Mouse (Mus musculus) heart, adult 11 months (tissue): ENCODE results near the gene Zc3h12d.

ENCODE experiments used
- DNase-seq: peaks from one replicate; pipeline ENCODE4 v3.0.0; 2022

Zc3h12d gene

DNA sequence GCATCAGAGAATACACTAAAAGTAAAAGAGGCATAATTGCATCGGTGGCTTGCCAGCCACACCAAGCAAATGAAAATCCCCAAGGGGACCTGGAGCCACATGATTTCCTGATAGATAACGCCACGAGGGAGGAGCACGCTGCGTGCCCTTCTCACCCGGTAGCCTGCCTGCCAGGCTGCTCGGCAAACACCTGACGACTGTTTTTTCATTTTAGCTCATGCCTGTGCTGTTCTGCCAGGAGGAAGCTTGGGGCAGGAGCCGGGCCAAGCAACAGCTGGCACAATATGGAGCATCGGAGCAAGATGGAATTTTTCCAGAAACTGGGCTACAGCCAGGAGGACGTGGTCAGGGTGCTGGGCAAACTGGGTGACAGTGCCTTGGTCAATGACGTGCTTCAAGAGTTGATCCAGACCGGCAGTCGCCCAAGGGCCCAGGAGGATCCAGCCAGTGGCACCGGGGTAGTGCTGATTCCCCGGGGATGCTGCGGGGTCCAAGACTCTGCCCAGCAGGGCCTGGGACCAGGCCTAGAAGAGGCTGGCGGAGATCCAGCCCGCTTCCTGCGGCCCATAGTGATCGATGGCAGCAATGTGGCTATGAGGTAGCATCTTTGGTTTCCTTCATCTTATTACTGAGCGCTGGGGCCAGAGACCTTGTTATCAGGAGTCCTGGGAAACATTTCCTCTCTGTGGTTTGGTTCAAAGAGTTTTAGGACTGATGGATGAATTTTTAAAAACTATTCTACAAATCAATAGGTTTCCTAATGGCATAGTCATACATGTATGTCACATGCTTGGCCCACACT, 7.5 kb downstream of the Zc3h12d start:
- peak; percentile 95 for DNase-seq

GRCm38 (mm10) chr10:7840353-7840733, 8.1 kb downstream of the Zc3h12d start:
- no peak for DNase-seq

- peak; percentile 85 for DNase-seq
These were observed 8.5 kb downstream of the Zc3h12d start for GRCm38 (mm10) chr10:7840785-7841184.

- peak; percentile 99 for DNase-seq
These were observed 9.4 kb downstream of the Zc3h12d start for GRCm38 (mm10) chr10:7841571-7842080.

DNA sequence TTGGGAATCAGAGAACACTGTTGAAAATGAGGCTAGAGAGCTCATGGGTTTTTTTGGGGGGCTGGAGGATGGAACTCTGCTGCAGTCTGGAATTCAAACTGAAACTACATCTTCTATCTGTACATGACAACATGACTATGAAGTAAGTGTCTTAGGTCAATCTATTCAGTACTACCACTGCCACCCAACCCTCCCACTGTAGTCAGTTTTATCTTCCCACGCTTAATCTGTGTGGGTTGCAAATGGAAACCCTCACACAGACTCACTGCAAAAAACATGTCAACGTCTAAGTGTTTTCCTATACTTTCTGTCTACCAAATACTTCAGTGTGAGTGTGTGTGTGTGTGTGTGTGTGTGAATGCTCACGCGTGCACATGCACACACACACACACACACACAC, 10.9 kb downstream of the Zc3h12d start:
- no peak for DNase-seq

- DNase-seq, result peak; percentile 90
These were observed 11.9 kb downstream of the Zc3h12d start for GRCm38 (mm10) chr10:7844161-7844560.

DNA sequence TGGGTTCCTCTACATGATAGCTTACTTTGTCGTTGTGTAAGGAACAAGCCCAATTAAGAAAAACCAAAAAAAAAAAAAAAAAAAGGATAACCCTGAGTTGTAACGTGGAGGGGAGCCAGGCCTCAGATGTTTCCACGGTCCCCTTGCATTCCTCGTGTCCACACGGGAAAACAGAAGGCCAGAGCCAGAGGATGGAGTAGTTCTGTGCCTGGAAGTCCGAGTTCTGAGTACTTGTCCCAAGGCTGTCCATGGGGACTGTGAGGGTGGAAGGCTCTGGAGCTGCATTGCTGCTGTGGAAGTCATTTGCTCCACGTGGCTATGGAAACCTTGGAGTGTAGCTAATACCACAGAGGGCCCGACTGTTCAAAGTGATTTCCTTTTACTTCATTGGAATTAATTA, 12.9 kb downstream of the Zc3h12d start:
- DNase-seq, result peak; percentile 94

DNA sequence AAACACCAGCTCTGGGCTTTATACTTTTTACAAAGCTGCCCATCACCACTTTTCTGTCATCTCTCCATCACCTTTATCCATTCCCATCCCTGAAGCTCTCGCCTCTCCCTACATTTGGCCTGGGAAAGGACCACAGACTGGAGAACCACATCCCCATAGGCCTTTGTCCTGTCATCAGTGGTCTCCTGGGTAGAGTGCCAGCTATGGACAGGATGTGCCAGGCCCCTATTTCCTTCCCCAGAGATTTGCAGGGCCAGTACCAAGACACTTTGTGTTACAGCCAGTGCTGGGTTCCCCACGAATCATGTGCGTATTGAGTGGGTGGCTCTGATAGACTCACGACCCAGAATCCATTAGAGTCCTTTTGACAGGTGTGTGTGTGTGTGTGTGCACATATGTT, 13.7 kb downstream of the Zc3h12d start:
- DNase-seq, result peak; percentile 91

- DNase-seq, result peak; percentile 93
These were observed 14.9 kb downstream of the Zc3h12d start for GRCm38 (mm10) chr10:7847166-7847605.

GRCm38 (mm10) chr10:7851891-7852290, 19.6 kb downstream of the Zc3h12d start:
- DNase-seq, result peak; percentile 31

DNA sequence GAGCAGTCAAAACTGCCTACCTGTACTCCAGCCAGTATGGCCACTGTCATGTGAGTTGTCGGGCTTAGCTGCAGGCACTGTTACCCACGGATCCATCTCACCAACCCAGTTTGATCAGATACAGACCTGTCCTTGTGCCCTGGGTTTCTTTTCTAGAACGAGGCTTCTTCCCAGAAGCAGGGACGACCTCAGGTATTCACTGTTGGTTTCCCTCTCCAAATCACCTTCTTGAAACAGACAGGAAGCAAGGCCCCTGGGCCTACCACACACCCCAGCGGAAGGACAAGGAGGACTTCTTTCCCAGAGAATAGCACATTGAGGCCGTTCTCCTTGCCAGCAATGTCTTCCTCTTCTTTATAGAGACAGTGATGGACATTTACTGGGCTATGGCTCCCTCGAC, 28.2 kb downstream of the Zc3h12d start:
- DNase-seq, result peak; percentile 74

DNA sequence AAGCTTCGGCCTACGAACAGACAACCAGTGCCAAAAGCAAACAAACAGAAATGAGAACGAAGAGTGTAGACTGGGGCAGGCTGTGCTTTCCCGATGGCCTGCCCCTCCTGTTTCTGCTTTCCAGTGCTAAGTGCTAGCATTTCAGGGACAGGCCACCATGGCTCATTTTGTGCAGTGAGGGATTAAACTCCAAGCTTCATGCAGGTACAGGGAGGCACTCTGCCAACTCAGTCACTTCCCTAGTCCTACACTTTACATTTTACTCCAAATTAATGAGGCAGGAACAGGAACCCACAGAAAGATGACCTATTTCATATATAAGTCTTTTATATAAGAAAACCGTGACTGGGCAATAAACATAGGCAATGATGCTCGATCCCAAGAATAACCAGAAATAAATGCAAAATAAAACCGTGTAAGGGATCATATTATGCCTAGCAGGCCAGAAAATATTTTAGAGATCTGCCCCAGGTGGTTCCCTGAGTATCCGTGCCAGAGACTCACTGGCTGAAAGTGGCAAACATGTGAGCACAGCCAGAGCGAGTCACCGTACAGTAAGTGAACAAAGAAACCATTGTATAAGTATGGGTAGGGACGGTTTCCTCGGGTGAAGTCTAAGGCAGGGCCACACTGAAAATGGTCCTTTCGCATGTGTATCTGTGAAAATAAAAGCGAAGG, 29.1 kb downstream of the Zc3h12d start:
- DNase-seq, result no peak

DNA sequence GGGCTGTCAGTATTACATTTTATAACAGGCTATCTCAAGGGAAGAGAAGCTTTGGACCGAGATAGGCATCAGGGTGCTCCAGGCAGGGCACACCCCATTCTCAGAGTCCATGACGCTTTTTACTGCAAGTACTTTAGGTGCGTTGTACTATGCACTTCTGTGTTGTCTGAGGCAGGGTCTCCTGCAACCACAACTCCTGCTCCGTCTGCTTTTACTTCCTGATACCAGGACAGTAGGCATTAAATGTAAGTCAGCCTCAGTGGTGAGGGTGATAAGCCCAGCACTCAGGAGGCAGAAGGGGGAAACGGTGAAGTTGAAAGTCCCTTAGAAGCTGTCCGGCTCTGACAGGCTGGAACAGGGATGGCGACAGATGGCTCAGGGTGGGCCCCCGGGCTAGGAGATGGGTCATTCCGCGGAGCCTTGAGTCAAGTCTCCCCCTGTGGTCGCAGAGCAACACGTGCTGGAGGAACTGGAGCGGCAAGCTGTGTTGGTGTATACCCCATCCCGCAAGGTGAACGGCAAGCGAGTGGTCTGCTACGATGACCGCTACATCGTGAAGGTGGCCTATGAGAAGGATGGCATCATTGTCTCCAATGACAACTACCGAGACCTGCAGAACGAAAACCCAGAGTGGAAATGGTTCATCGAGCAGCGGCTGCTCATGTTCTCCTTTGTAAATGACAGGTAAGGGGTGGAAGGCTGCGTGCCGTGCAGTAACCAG, 29.8 kb downstream of the Zc3h12d start:
- peak; percentile 63 for DNase-seq

GRCm38 (mm10) chr10:7863411-7863810, 31.1 kb downstream of the Zc3h12d start:
- DNase-seq, result no peak

DNA sequence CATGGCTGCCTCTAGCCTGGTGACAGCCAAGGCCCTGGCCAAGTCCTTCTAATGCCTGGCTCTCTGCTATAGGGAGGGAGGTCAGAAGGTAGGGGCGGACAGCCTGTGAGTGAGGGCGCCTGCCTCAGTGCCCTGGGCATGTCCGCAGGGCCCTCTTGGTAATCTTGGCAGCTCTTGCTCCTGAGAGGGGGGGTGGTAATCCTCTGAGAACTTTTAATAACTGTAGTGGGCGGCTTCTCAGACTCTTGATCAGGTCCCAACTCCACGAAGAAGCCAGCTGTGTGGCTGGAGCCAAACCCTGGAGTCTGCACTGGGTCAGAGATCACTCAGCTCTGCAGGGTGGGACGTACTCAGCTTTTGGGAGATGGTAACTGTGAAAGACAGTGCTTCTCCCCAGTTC, 31.9 kb downstream of the Zc3h12d start:
- peak; percentile 83 for DNase-seq

- DNase-seq, result no peak
These were observed 32.5 kb downstream of the Zc3h12d start for GRCm38 (mm10) chr10:7864806-7865205.

DNA sequence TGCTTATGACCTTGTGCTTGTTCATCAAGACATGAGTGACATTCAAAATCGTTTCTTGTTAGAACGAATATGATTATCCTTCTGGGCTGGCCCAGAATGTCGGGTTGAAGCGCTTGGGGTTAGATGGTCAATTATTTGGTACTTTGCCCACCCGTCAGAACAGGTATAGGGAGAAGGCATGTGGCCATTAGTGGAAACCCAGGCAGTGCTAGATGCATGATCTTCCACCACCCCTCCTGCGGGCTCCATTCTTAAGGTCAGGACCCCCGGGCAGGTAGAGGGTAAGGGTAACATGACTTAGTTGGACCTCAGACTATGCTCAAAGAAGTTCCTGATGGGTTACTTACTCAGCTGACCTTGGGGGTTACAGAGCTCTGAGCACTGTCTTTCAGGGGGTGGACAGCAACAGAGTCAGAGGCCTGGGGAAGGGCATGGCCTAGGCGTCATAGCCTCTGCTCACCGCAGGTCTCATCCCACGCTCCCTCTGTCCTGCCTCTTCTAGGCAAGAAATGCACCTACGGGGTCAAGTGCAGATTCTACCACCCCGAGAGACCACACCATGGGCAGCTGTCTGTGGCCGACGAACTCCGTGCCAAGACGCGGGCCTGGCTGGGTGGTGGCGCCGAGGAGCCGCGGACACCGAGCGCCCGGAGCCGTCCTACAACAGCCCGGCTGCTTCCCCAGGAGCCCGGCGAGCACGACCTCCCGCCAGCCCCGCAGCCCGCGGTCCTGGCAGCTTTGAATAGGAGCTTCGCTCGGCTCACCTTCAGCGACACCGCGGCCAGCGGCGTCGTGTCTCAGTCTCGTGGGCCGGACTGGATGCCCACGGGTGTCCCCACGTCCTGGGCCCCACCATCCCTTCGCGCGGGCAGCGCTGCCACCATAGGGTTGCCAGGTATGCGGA, 34.7 kb downstream of the Zc3h12d start:
- DNase-seq, result peak; percentile 84

DNA sequence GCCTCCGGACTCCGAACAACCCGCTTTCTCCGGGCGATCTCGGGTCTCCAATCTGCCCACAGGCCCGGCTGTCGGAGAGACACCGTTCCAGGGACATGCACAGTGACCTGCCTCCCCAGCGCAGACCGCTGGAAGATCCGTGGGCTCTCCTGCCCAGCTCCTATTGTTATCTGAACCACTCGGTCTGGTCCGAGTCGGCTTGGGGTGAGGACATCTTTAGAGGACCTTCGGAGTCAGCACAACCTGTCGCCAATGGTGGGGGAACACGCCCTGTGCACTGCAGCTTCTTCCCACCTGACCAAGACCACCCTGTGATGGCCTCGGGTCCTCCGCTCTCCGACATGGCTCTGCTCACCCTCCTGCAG, 35.4 kb downstream of the Zc3h12d start:
- no peak for DNase-seq

DNA sequence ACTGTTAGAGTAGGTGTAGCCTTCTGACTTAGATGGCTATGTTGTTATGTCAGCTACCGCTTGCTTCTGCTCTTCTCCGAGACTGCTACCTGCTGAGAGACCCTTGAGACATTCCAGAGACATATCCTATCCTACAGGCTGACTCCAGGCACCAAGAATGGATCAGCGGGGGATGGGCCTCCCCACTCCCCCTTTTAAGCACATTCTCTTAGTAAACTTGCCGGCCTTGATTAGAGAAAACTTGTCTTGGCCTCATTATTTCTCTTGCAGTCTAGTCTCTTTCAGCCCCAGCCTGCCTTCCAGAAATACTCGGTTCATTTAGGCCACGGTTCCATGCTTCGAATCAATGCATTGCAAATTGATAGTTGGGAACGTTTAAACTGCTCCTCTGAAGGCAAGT, 37.5 kb downstream of the Zc3h12d start:
- DNase-seq, result peak; percentile 81

DNA sequence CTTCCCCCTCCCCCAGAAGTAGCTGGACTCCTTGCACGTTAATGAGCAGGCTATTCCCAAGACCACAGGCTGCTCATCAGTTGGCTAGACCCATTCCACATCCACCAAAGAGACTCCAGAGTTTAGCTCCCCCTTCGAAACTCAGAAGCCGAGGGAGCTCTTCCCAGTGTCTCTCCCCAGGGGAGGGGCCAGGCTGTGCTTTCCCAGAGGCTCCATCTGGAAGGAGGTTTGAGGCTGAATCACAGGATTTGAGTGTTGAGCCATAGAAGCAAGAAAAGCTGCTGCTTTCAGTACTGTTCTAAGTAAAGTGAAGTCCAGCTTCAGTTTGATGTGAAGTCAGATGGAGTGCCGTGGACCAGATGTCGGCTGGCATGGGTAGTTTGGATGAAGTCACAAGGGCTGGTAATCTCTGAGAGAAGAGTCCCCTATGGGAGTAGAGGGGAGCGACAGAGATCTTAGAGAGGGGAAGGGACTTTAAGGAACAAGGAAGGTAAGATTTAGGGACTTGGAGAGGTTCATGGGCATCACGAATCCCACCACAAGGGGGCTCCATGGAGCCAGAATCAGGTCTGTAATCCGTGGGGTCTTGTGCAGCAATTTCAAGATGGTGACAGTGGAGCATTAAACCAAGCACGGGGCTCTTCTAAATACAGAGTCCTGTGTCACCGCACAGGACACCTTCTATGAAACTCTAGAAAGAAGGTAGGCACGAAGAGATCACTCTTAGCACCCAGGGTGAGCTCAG, 38.5 kb downstream of the Zc3h12d start:
- DNase-seq, result peak; percentile 93

GRCm38 (mm10) chr10:7871381-7872020, 39.2 kb downstream of the Zc3h12d start:
- DNase-seq, result peak; percentile 71
